Mouse (Mus musculus) layer of hippocampus, adult 6 months (tissue): ENCODE data around the gene Vsnl1. TPM values are rescaled to one million over a fixed set of nuclear protein-coding genes. Genes with fewer than 3 reads are reported as not detected.

Experiments
- long read RNA-seq, 2 experiments: library from polyadenylated mRNA; unstranded; transcript quantifications; one replicate each; pipeline ENCODE4 v2.0.0; 2019 to 2020
- microRNA-seq: library from miRNA; unstranded; fragments of <30 nt; microRNA quantifications from one replicate; pipeline ENCODE4 v1.2.0, GENCODE M21; 2020
- polyA plus RNA-seq: library from polyadenylated mRNA; unstranded; fragments of <200 nt; fragmentation: Nextera tagmentation; gene quantifications from 2 replicates; pipeline ENCODE4 v1.2.3, GENCODE M21; 2021

The Vsnl1 gene
- polyA plus RNA-seq: 194 and 232 TPM in 2 replicates
- long read RNA-seq, experiment 1, transcript Vsnl1-201 (4 exons, 1,903 nt): major isoform, 18 of 57 reads
- long read RNA-seq, experiment 1, partial matches to known transcripts: 2 of 57 reads
- long read RNA-seq, experiment 1, other reads (novel, unspliced or antisense): 37 of 57 reads
- long read RNA-seq, experiment 2, transcript Vsnl1-201 (4 exons, 1,903 nt): major isoform, 279 of 295 reads
- long read RNA-seq, experiment 2, partial matches to known transcripts: 9 of 295 reads
- long read RNA-seq, experiment 2, other reads (novel, unspliced or antisense): 4 of 295 reads

GRCm38 (mm10) chr12:11436497-11437265 is at the start of gene Vsnl1:
Vsnl1 (minus strand) TSS chr12:11436613.

GRCm38 (mm10) chr12:11455549-11456194 is 19.3 kb upstream of the Vsnl1 start, which contains the start of gene Rad51ap2:
Rad51ap2 (plus strand) TSS chr12:11456079.

Small RNA genes lying within 50 kb of the gene (microRNA-seq; reads per million reads assigned to microRNA genes)
- gene Mir7675: not detected

Other genes with a start within 250 kb of the Vsnl1 start
- gene Msgn1, start 227.6 kb downstream of the Vsnl1 start, polyA plus RNA-seq: not detected in 2 replicates
- 0.10 and 0.19 TPM in 2 replicates for gene Gen1, start 170.8 kb downstream of the Vsnl1 start, polyA plus RNA-seq
- gene Smc6, start 170.7 kb downstream of the Vsnl1 start, polyA plus RNA-seq: 42.6 and 46.2 TPM in 2 replicates
- gene Rad51ap2, start 19.5 kb upstream of the Vsnl1 start, polyA plus RNA-seq: 0.49 and 0.50 TPM in 2 replicates